Mouse (Mus musculus) megakaryocyte, embryonic 14.5 days (primary cell): ENCODE data around the gene Krt42.

Source experiments
- FLI1 ChIP-seq: IDR thresholded peaks from 2 replicates; pipeline ENCODE4 v1.6.1; 2012; ENCODE audit warnings: low read length, inconsistent platforms, mixed read lengths
- GATA1 ChIP-seq: IDR thresholded peaks from 3 replicates; pipeline ENCODE4 v1.6.1; 2012; ENCODE audit warnings: mixed read lengths, low read length, inconsistent platforms, borderline replicate concordance

GRCm38 (mm10) chr11:100257967-100258366 is 11.7 kb downstream of the Krt42 start:
- no peak for TF ChIP-seq GATA1
- no peak for TF ChIP-seq FLI1
